Mouse (Mus musculus): ENCODE measurements around the gene Nxpe3.

GRCm38 (mm10) chr16:55876025-55876424, 19.1 kb downstream of the Nxpe3 start:
- TF ChIP-seq CTCF (IDR thresholded peaks at IDR 0.05; ENCODE audit: borderline replicate concordance, extremely low read depth, insufficient read depth, insufficient read length) (no peak), POLR2A (IDR thresholded peaks at IDR 0.05; ENCODE audit: borderline replicate concordance, extremely low read depth, insufficient read depth, insufficient read length, poor library complexity, severe bottlenecking) (no peak)

All from brain, embryonic 14.5 days (tissue).